Mouse (Mus musculus) effector memory CD4-positive, alpha-beta T cell, adult 7 months (primary cell): ENCODE measurements around the gene Lcmt1. TPM values are rescaled to one million over a fixed set of nuclear protein-coding genes. Genes with fewer than 3 reads are reported as not detected.

Experiments used
- polyA plus RNA-seq: library from polyadenylated mRNA; unstranded; fragments of 100-300 nt; shearing (Covaris generic); gene quantifications from one replicate; pipeline ENCODE4 v1.2.1, GENCODE M21; 2017

Lcmt1 gene
- polyA plus RNA-seq = 12.2 TPM

DNA sequence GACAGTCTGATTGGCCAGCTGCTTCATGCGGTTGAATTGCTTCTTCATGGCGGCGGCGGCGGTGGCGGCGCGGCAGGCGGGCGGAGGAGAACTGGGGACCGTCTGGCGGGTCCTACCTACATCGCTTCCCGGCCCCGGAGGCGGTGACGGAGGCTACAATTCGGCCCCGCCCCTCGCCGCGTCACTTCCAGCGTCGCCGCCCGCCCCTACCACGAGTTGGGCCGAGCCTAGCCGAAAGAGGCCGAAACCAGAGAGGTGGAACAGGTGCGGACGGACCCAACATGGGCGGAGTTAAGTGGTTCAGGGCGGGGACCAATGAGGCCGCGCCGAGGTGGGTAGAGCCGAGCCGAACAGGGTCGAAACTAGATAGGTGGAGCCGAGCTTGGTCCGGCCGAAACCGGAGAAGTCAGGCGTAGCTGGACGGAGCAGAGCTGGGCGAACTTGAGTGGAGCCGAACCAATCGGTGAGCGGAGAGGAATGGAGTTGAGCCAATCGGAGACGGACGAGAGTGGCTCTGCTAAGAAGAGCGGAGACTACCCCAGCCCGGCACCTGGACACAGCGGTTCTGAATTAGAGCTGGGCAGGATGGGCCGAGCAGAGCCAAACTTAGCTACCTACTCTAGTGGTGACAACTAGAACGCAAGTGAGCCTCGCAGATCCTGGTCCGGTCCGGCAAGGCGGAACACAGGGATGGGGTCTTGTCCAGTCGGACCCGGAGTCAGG, at the start of gene Lcmt1, which contains the start of gene Arhgap17:
Lcmt1 (plus strand) TSS at position 26 of the 723 bp plus-strand sequence.
Arhgap17 (minus strand) TSS at position 157 of the 723 bp plus-strand sequence.

DNA sequence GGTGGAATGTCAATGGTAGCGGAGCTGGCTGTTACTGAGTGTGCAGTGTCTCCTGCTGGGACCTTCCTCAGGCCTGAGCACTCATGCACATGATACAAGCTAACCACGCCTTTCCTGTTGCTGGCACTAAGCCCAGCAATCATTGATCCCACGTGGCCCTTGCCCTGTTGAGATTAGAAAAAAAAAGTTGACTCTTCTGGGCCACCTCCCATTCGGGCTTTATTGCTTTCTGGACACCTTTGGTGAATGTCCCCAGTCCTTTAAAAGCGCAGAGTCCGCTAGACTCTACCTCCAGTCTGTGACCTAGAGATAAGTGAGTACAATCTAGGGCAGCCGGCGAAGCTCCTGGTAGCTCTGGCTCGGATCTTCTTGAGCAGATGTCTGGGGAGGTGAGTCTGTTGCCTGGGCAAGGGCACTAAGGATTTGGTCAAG, 92.5 kb downstream of the Lcmt1 start, which contains the start of gene Aqp8:
Aqp8 (plus strand) TSS at position 222 of the 432 bp plus-strand sequence.

Other genes with a start within 250 kb of the Lcmt1 start
- 71.3 TPM for gene Tnrc6a, start 245.9 kb upstream of the Lcmt1 start, polyA plus RNA-seq
- gene Slc5a11, start 155.0 kb upstream of the Lcmt1 start, polyA plus RNA-seq = not detected
- 43.7 TPM for gene Arhgap17, start 131 bp downstream of the Lcmt1 start, polyA plus RNA-seq
- not detected for gene Aqp8, start 92.5 kb downstream of the Lcmt1 start, polyA plus RNA-seq
- 0.29 TPM for gene Zkscan2, start 130.7 kb downstream of the Lcmt1 start, polyA plus RNA-seq